Mouse (Mus musculus) fibroblast of lung, adult 2 months (primary cell): ENCODE results near the gene Ctnna2.

ENCODE experiments used
- DNase-seq: peaks from one replicate; pipeline ENCODE4 v3.0.0-alpha.2; 2011; ENCODE audit warnings: low read depth

Ctnna2 gene

GRCm38 (mm10) chr6:77257358-77258105 is 722.0 kb downstream of the Ctnna2 start:
- peak; percentile 44 for DNase-seq

DNA sequence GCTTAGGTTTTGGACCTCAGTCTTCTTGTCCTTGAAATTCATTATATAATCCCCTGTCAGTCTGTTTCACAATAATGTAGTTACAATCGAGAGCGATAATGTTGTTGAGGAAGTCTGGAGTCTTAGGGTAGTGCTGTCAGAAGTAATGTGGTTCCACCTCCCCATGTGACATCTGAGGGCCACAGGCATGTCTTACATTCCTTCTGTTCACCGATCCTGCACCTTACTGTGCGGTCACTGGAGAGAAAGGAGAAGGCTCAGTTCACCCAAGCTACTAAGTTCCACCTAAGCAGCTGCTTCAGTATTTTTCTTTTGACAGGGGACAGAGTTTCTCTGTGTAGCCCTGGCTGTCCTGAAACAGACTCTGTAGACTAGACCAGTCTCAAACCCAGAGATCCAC is 723.2 kb downstream of the Ctnna2 start:
- DNase-seq, result no peak

- no peak for DNase-seq
Observed at GRCm38 (mm10) chr6:77253480-77253879, 726.0 kb downstream of the Ctnna2 start.

- DNase-seq, result no peak
Observed at GRCm38 (mm10) chr6:77243541-77244231, 735.8 kb downstream of the Ctnna2 start.

GRCm38 (mm10) chr6:77242601-77243406 is 736.7 kb downstream of the Ctnna2 start, which contains the start of gene Lrrtm1:
TSS of gene Lrrtm1 (plus strand) at chr6:77242689.
- DNase-seq, result no peak

- peak; percentile 24 for DNase-seq
Observed at GRCm38 (mm10) chr6:77240426-77240825, 739.1 kb downstream of the Ctnna2 start.

GRCm38 (mm10) chr6:77222849-77223638 is 756.5 kb downstream of the Ctnna2 start:
- no peak for DNase-seq

- DNase-seq, result no peak
Observed at GRCm38 (mm10) chr6:77220776-77221175, 758.7 kb downstream of the Ctnna2 start.

DNA sequence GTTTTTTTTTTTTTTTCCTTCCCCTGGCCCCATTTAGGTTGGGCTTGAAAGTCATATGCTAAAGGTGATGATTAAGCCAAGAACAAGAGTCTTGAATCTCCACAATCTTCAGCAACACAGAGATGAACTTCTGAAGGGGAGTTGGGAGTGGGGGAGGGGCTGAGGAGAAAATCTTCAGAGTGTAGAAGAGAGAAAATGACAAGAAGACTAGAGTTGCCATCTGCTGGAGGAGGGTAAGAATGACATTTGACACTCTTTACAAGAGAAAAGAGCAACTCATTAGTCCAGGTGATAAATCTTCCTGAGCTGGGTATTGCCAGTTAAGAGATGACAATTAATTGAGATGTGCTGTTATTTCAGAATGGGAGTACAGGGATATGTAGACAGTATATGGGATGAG is 760.6 kb downstream of the Ctnna2 start:
- DNase-seq, result no peak

- DNase-seq, result no peak
Observed at GRCm38 (mm10) chr6:77215322-77215721, 764.2 kb downstream of the Ctnna2 start.

GRCm38 (mm10) chr6:77213757-77214409 is 765.6 kb downstream of the Ctnna2 start:
- DNase-seq, result no peak

DNA sequence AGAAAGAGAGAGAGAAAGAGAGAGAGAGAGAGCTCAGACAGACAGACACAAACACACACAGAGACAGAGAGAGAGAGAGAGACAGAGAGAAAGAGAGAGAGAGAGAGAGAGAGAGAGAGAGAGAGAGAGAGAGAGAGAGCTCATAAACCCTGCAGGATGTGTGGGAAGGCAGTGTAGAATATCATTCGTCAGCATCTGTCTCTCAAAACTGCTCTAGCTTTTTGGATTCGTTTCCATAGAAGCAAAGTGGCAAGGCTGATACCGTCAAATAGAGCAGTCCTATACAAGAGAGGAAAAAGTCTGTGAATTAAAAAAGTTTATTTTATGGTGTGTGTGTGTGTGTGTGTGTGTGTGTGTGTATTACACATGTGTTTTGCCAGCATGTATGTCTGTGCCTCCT is 769.6 kb downstream of the Ctnna2 start:
- DNase-seq, result no peak

DNA sequence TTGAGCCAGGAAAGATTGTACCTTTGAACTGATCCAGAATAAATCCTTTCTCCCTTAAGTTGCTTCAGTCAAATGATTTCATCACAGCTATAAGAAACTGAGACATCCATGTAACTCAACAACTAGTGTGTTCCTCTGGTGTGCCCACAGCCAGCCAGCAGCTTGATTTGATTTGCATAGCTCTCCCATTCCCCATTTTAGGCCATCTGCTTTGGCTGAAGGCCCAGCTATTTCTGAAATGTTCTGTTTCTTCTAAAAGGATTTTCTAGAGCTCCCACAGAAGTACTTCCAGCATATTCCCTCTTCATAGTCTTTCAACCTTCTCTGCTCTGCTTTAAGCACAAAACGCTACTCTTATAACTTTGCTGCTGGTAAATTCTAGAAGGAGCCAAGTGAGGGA is 770.3 kb downstream of the Ctnna2 start:
- DNase-seq, result no peak

DNA sequence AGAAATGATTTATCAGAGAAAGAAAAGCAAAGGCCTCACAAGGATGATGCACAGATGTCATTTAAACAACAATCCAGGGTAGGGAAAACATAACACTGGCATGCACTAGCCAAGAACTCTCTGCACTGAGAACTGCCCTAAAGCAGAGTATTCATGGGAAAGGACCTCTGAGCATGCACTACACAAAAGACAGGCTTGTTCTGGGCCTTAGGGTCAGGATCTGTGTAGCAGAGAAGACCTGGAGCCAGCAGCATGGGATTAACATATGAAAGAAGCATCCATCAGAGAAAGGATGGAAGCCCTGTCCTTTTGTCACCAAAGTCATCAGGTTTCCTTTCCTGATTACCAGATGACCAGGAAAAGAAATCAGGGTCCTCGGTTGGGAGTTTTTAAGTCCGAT is 780.1 kb downstream of the Ctnna2 start:
- DNase-seq, result no peak

GRCm38 (mm10) chr6:77196650-77197049 is 782.8 kb downstream of the Ctnna2 start:
- DNase-seq, result no peak

DNA sequence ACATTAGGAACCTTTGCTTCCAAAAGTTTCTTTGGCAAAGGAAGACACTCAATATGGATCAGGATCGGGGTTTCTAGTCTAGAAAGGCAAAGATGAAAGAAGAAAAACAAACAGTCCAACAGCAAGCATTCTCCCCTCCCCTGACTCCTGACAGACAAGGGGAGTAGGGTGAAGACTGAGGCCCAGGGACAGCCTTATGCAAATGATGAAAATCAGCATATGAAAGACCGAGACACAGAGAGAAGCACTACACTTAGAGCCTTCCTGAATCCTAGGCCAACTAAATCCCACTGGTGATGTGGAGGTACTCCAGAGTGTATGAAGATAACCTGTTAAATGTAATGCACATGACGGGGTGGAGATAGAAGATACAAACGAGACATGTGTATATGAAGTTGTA is 787.9 kb downstream of the Ctnna2 start:
- DNase-seq, result no peak

DNA sequence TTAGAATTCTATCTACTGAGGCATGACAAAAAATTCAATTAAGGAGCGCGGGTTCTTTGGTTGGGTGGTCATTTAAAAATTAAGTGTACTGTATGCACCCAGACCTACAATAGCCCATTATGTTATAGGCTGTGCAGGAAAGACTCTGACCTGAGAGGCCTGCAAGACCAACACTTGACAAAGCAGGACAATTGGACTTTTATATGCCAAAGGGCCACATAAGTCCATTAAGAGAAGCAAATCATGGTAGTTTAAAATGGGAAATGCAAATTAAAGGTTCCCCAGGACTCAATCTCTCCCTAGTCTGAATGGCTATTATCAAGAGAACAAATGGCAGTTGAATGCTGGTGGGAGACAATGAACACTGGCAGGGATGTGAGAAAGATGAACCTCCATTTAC is 790.9 kb downstream of the Ctnna2 start:
- DNase-seq, result no peak

- no peak for DNase-seq
Observed at GRCm38 (mm10) chr6:77185751-77186150, 793.7 kb downstream of the Ctnna2 start.

- DNase-seq, result no peak
Observed at GRCm38 (mm10) chr6:77184896-77185295, 794.6 kb downstream of the Ctnna2 start.

- DNase-seq, result no peak
Observed at GRCm38 (mm10) chr6:77175764-77176163, 803.7 kb downstream of the Ctnna2 start.

GRCm38 (mm10) chr6:77157028-77157427 is 822.5 kb downstream of the Ctnna2 start:
- DNase-seq, result no peak
